Mouse (Mus musculus) forebrain, embryonic 12.5 days (tissue): Measurements from ENCODE around the gene Scfd2. TPM values are rescaled to one million over a fixed set of nuclear protein-coding genes. Genes with fewer than 3 reads are reported as not detected.

Experiments used
- ATAC-seq: fragments of 200-750 bp; cut with Nextera tagmentation; 2 replicates; pipeline ENCODE4 v1.8.0; 2017; ENCODE audit warnings: moderate TSS enrichment; ENCODE audit not compliant: low FRiP score
- H3K27ac ChIP-seq: fragments of 300-500 bp; sonication (generic); 2 replicates; pipeline ENCODE4 v1.5.1; 2016; ENCODE audit warnings: mild to moderate bottlenecking
- H3K27me3 ChIP-seq: fragments of 300-500 bp; sonication (generic); 2 replicates; pipeline ENCODE4 v1.6.1; 2016; ENCODE audit warnings: mild to moderate bottlenecking
- H3K36me3 ChIP-seq: fragments of 300-500 bp; sonication (generic); replicated peaks from 2 replicates; pipeline ENCODE4 v1.6.1; 2016; ENCODE audit warnings: mild to moderate bottlenecking
- H3K4me1 ChIP-seq: fragments of 300-500 bp; sonication (generic); 2 replicates; pipeline ENCODE4 v1.6.1; 2016
- H3K4me2 ChIP-seq: fragments of 300-500 bp; sonication (generic); 2 replicates; pipeline ENCODE4 v1.6.1; 2016; ENCODE audit warnings: mild to moderate bottlenecking, moderate library complexity
- H3K4me3 ChIP-seq: fragments of 300-500 bp; sonication (generic); replicated peaks from 2 replicates; pipeline ENCODE4 v1.5.1; 2016; ENCODE audit warnings: mild to moderate bottlenecking
- H3K9ac ChIP-seq: fragments of 300-500 bp; sonication (generic); 2 replicates; pipeline ENCODE4 v1.6.1; 2016; ENCODE audit warnings: mild to moderate bottlenecking
- H3K9me3 ChIP-seq: fragments of 300-500 bp; sonication (generic); 2 replicates; pipeline ENCODE4 v1.6.1; 2016
- WGBS: fragments of 180-500 bp; shearing (Covaris S2); methylation state at CpG from one replicate; pipeline ENCODE4 v1.1.7; 2016; 5-methylcytosine and 5-hydroxymethylcytosine counted together
- polyA plus RNA-seq: library from polyadenylated mRNA; unstranded; fragments of >200 nt; fragmentation: Nextera tagmentation; extraction: Ambion mirVana; gene quantifications from 2 replicates; pipeline ENCODE4 v1.2.1, GENCODE M21; 2016

Gene Scfd2
- polyA plus RNA-seq, 1 experiment from 2014 or later, result 17.0 TPM

GRCm38 (mm10) chr5:74315471-74316245 is 215.9 kb downstream of the Scfd2 start:
- Histone ChIP-seq H3K4me1 (peaks cover 4% of the 10 kb centered on the region; the same call in 1 of the 2 replicates), H3K27me3 (no peaks in the 10 kb centered on the region; the same call in 1 of the 2 replicates), H3K9me3 (no peaks in the 10 kb centered on the region), H3K9ac (no peak overlapping the region), H3K4me3 (no peak overlapping the region), H3K4me2 (no peak overlapping the region), H3K36me3 (no peaks in the 10 kb centered on the region), H3K27ac (no peak overlapping the region)
- WGBS, result 78% methylated on average over 12 of the region's 12 CpGs
- no peak for ATAC-seq

GRCm38 (mm10) chr5:74314501-74314900 is 217.1 kb downstream of the Scfd2 start:
- Histone ChIP-seq H3K4me1 (peaks cover 4% of the 10 kb centered on the region; the same call in 1 of the 2 replicates), H3K4me2 (no peak overlapping the region), H3K9me3 (no peaks in the 10 kb centered on the region), H3K36me3 (no peaks in the 10 kb centered on the region), H3K9ac (no peak overlapping the region), H3K27me3 (no peaks in the 10 kb centered on the region; the same call in 1 of the 2 replicates), H3K4me3 (no peak overlapping the region), H3K27ac (no peak overlapping the region)
- ATAC-seq, result no peak
- WGBS, result 63% methylated on average over 6 of the region's 6 CpGs

GRCm38 (mm10) chr5:74313542-74313941 is 218.0 kb downstream of the Scfd2 start:
- H3K4me2 ChIP-seq, result no peak overlapping the region
- ATAC-seq, result no peak
- H3K9me3 ChIP-seq, result no peaks in the 10 kb centered on the region
- H3K4me1 ChIP-seq, result peaks cover 4% of the 10 kb centered on the region; the same call in 1 of the 2 replicates
- H3K27me3 ChIP-seq, result no peaks in the 10 kb centered on the region; the same call in 1 of the 2 replicates
- 88% methylated on average over 7 of the region's 7 CpGs for WGBS
- H3K36me3 ChIP-seq, result no peaks in the 10 kb centered on the region
- H3K27ac ChIP-seq, result no peak overlapping the region
- no peak overlapping the region for H3K4me3 ChIP-seq
- no peak overlapping the region for H3K9ac ChIP-seq

DNA sequence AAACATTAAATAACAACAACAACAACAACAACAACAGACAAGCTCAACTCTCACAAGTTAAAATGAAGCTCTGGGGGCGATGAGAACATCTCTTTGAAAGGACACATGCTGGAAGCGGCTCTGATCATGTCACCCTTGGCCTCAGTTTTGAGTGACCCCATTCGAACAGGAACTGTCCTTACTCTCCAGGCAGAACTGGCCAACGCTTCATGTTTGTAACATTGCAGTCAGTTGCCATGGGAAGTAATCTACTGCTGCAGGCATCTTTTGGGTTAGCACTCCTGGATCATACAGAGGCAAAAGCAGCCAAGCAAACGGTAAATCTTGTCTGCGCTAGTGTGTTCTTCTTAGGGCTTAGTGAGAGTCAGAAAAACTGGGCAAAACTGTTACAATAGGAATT is 219.7 kb downstream of the Scfd2 start:
- Histone ChIP-seq H3K27ac (no peak overlapping the region), H3K4me1 (peaks cover 4% of the 10 kb centered on the region; the same call in 1 of the 2 replicates), H3K9me3 (no peaks in the 10 kb centered on the region), H3K36me3 (no peaks in the 10 kb centered on the region), H3K9ac (no peak overlapping the region), H3K27me3 (no peaks in the 10 kb centered on the region; the same call in 1 of the 2 replicates), H3K4me3 (no peak overlapping the region), H3K4me2 (no peak overlapping the region)
- ATAC-seq, result no peak
- 53% methylated on average over 6 of the region's 6 CpGs for WGBS

- no peaks in the 10 kb centered on the region for H3K36me3 ChIP-seq
- no peaks in the 10 kb centered on the region; the same call in 1 of the 2 replicates for H3K27me3 ChIP-seq
- WGBS, result 31% methylated on average over 6 of the region's 6 CpGs
- no peaks in the 10 kb centered on the region for H3K9me3 ChIP-seq
- 0 out of 2 replicates have a peak, but pooled peaks have one; percentile 27 for ATAC-seq
- no peak overlapping the region for H3K4me3 ChIP-seq
- H3K9ac ChIP-seq, result no peak overlapping the region
- H3K27ac ChIP-seq, result no peak overlapping the region
- peaks cover 4% of the 10 kb centered on the region; the same call in 1 of the 2 replicates for H3K4me1 ChIP-seq
- no peak overlapping the region for H3K4me2 ChIP-seq
Measured at GRCm38 (mm10) chr5:74311200-74311825, 220.2 kb downstream of the Scfd2 start.

GRCm38 (mm10) chr5:74310101-74310500 is 221.5 kb downstream of the Scfd2 start:
- 88% methylated on average over 5 of the region's 5 CpGs for WGBS
- Histone ChIP-seq H3K4me1 (peaks cover 4% of the 10 kb centered on the region; the same call in 1 of the 2 replicates), H3K9me3 (no peaks in the 10 kb centered on the region), H3K27me3 (no peaks in the 10 kb centered on the region; the same call in 1 of the 2 replicates), H3K9ac (no peak overlapping the region), H3K4me3 (no peak overlapping the region), H3K36me3 (no peaks in the 10 kb centered on the region), H3K27ac (no peak overlapping the region), H3K4me2 (no peak overlapping the region)
- no peak for ATAC-seq

DNA sequence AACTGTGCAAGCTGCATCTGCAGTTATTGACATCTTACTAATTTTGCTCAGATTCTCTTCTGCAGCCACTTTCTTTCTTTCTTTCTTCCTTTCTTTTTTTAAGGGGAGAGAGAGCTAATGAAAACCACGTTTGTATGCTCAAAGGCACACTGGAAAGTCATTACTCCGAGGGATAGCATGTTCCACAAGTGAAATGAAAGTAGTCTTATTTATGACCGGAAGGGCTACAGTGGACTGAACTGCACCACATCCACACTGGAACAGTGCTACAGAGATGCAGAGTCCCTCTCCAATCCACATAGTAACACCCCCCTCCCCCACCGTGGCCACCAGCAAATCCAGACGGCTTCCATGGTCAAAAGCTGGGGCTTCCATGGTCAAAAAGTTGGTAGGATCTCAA is 224.3 kb downstream of the Scfd2 start:
- Histone ChIP-seq H3K4me1 (peaks cover 4% of the 10 kb centered on the region; the same call in 1 of the 2 replicates), H3K36me3 (no peaks in the 10 kb centered on the region), H3K4me3 (no peak overlapping the region), H3K9me3 (no peaks in the 10 kb centered on the region), H3K4me2 (no peak overlapping the region), H3K9ac (no peak overlapping the region), H3K27me3 (no peaks in the 10 kb centered on the region), H3K27ac (no peak overlapping the region)
- WGBS, result 81% methylated on average over 5 of the region's 5 CpGs
- no peak for ATAC-seq

DNA sequence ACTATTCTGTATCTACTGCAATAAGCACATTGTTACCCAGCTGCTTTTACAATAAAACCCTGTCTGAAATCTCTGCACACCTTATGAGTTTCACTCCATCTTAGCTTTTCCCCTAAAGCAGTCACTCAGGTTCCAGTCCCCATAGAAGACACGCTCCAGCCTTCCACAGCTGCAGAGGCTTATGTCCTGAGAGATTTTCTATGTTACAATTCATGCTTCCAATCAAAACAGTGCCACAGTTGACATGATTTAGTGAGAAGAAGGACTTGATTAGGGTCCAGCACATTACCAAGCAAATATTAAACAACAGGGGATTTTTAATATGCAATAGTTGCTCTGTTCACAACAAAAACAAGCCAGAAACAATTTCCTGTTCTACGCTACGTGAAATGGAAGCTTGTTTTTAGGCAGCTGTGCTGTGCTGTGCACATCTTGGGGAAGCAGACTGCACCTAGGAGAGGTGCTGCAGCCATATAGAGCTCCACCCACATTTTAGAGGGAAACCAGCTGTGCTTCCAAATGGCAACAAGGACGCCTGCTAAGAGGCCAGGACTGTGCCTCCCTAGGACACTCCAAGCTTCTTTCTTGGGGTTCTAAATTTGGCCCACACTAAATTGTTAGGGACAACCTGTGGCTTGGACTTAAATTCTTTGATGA is 225.9 kb downstream of the Scfd2 start:
- Histone ChIP-seq H3K27ac (no peak overlapping the region), H3K4me1 (no peaks in the 10 kb centered on the region), H3K9me3 (no peaks in the 10 kb centered on the region), H3K4me3 (no peak overlapping the region), H3K9ac (no peak overlapping the region), H3K4me2 (no peak overlapping the region), H3K27me3 (no peaks in the 10 kb centered on the region), H3K36me3 (no peaks in the 10 kb centered on the region)
- no peak for ATAC-seq
- 75% methylated on average over 4 of the region's 4 CpGs for WGBS

GRCm38 (mm10) chr5:74304767-74305166 is 226.8 kb downstream of the Scfd2 start:
- no peaks in the 10 kb centered on the region for H3K27me3 ChIP-seq
- no peak overlapping the region for H3K4me3 ChIP-seq
- no peak overlapping the region for H3K27ac ChIP-seq
- H3K9ac ChIP-seq, result no peak overlapping the region
- 0 out of 2 replicates have a peak, but pooled peaks cover 7% of the 10 kb centered on the region for H3K4me1 ChIP-seq
- H3K4me2 ChIP-seq, result no peak overlapping the region
- whole genome bisulfite sequencing, result 72% methylated on average over 4 of the region's 4 CpGs
- no peak for ATAC-seq
- no peaks in the 10 kb centered on the region for H3K9me3 ChIP-seq
- H3K36me3 ChIP-seq, result no peaks in the 10 kb centered on the region

DNA sequence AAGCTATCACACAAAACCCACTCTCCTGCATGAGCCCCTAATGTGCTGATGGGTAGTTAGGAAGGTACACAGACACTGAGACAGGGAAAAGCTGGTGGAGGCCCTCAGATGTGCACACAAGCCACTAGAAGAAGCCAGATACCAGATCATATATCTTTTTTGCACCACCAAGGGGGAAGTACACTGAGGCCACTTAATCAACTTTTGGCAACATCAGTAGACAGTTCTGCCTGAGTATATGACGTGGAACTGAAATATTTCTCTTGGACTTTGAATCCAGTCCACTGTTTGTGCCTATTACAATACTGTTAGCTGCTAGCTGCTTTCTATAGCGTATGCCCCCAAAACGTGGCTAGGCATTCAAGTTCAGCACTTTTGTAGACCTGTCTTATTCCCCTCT is 229.2 kb downstream of the Scfd2 start:
- ATAC-seq, result no peak
- Histone ChIP-seq H3K9ac (no peak overlapping the region), H3K9me3 (no peaks in the 10 kb centered on the region), H3K4me2 (no peak overlapping the region), H3K27me3 (peaks cover under 1% of the 10 kb centered on the region; the same call in 1 of the 2 replicates), H3K36me3 (no peaks in the 10 kb centered on the region), H3K4me3 (no peak overlapping the region), H3K4me1 (0 out of 2 replicates have a peak, but pooled peaks cover 8% of the 10 kb centered on the region), H3K27ac (no peak overlapping the region)
- WGBS, result 84% methylated on average over 3 of the region's 3 CpGs

- H3K4me3 ChIP-seq, result no peak overlapping the region
- no peak overlapping the region for H3K27ac ChIP-seq
- H3K9me3 ChIP-seq, result no peaks in the 10 kb centered on the region
- peaks cover 3% of the 10 kb centered on the region; the same call in 1 of the 2 replicates for H3K27me3 ChIP-seq
- no peak overlapping the region for H3K4me2 ChIP-seq
- H3K9ac ChIP-seq, result no peak overlapping the region
- ATAC-seq, result no peak
- 95% methylated on average over 2 of the region's 2 CpGs for WGBS
- H3K4me1 ChIP-seq, result 0 out of 2 replicates have a peak, but pooled peaks cover 9% of the 10 kb centered on the region
- H3K36me3 ChIP-seq, result no peaks in the 10 kb centered on the region
Measured at GRCm38 (mm10) chr5:74301443-74301842, 230.1 kb downstream of the Scfd2 start.

DNA sequence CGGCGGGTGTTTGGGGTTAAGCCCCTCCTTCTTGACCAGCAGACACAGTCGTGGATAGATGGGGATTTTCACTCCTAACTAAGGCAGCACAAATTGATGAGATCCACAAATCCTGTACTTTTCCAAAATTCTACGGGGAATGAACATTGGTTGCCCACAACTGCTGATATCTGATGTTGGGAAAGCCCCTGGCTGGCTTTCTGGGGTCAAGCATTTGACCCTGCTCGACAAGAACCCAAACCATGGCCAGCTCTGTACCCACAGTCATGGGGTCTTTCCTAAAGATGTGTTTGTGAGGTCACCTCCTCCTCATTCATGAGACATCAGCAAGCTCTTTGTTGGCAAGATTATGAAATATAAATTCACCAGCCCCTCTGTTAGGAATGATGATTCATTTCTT is 230.6 kb downstream of the Scfd2 start:
- 67% methylated on average over 5 of the region's 5 CpGs for WGBS
- Histone ChIP-seq H3K9ac (no peak overlapping the region), H3K27ac (no peak overlapping the region), H3K9me3 (no peaks in the 10 kb centered on the region), H3K27me3 (peaks cover 3% of the 10 kb centered on the region; the same call in 1 of the 2 replicates), H3K36me3 (no peaks in the 10 kb centered on the region), H3K4me3 (no peak overlapping the region), H3K4me1 (peaks cover 13% of the 10 kb centered on the region; the same call in 1 of the 2 replicates), H3K4me2 (no peak overlapping the region)
- ATAC-seq, result no peak
